Mouse (Mus musculus): ENCODE data around the gene Rbm5. TPM values are rescaled to one million over a fixed set of nuclear protein-coding genes. Genes with fewer than 3 reads are reported as not detected.

The Rbm5 gene
- polyA plus RNA-seq, 1 experiment from 2014 or later = 210 TPM

GRCm38 (mm10) chr9:107690391-107690790 lies 80.4 kb downstream of the Rbm5 start:
- 76% methylated on average over 8 of the region's 8 CpGs for WGBS
- peaks cover 8% of the 10 kb centered on the region for H3K36me3 ChIP-seq (ENCODE audit: control insufficient read depth, insufficient read depth, low read length)
- H3K4me2 ChIP-seq (ENCODE audit: low read length) = no peak overlapping the region

More at GRCm38 (mm10) chr9:107690391-107690790, 80.4 kb downstream of the Rbm5 start:
- H3K4me1 ChIP-seq (ENCODE audit: control insufficient read depth, insufficient read depth, low read depth, low read length) = 0 out of 2 replicates have a peak, but pooled peaks cover 5% of the 10 kb centered on the region
- H3K4me3 ChIP-seq (ENCODE audit: low read length) = no peak overlapping the region
- no peak overlapping the region for H3K9ac ChIP-seq (ENCODE audit: low read depth, low read length)
- H3K27me3 ChIP-seq (replicated peaks; ENCODE audit: control insufficient read depth, insufficient read depth, low read length) = no peaks in the 10 kb centered on the region
- ATAC-seq = no peak
- no peaks in the 10 kb centered on the region for H3K9me3 ChIP-seq (ENCODE audit: control insufficient read depth, low read length)
- H3K27ac ChIP-seq (ENCODE audit: low read depth, low read length) = no peak overlapping the region

Other genes starting within 250 kb of the Rbm5 start
- 45.7 and 46.0 TPM in 2 replicates for gene Tmem115, start 237.1 kb downstream of the Rbm5 start, polyA plus RNA-seq (2015; fragmentation: Nextera tagmentation; extraction: Ambion mirVana)
- gene Cyb561d2, start 228.8 kb downstream of the Rbm5 start, polyA plus RNA-seq (2015; fragmentation: Nextera tagmentation; extraction: Ambion mirVana) = 51.4 and 59.0 TPM in 2 replicates
- gene Nprl2, start 228.8 kb downstream of the Rbm5 start, polyA plus RNA-seq (2015; fragmentation: Nextera tagmentation; extraction: Ambion mirVana) = 75.8 and 78.6 TPM in 2 replicates
- gene Zmynd10, start 223.7 kb downstream of the Rbm5 start, polyA plus RNA-seq (2015; fragmentation: Nextera tagmentation; extraction: Ambion mirVana) = 3.3 and 4.4 TPM in 2 replicates
- gene Rassf1, start 219.4 kb downstream of the Rbm5 start, polyA plus RNA-seq (2015; fragmentation: Nextera tagmentation; extraction: Ambion mirVana) = 45.8 and 46.6 TPM in 2 replicates
- 125 and 134 TPM in 2 replicates for gene Tusc2, start 207.7 kb downstream of the Rbm5 start, polyA plus RNA-seq (2015; fragmentation: Nextera tagmentation; extraction: Ambion mirVana)
- 60.1 and 68.5 TPM in 2 replicates for gene Hyal2, start 203.1 kb downstream of the Rbm5 start, polyA plus RNA-seq (2015; fragmentation: Nextera tagmentation; extraction: Ambion mirVana)
- 6.4 and 8.3 TPM in 2 replicates for gene Hyal1, start 194.1 kb downstream of the Rbm5 start, polyA plus RNA-seq (2015; fragmentation: Nextera tagmentation; extraction: Ambion mirVana)
- gene Naa80, start 192.1 kb downstream of the Rbm5 start, polyA plus RNA-seq (2015; fragmentation: Nextera tagmentation; extraction: Ambion mirVana) = 17.1 and 22.7 TPM in 2 replicates
- 2.7 and 2.9 TPM in 2 replicates for gene Hyal3, start 190.2 kb downstream of the Rbm5 start, polyA plus RNA-seq (2015; fragmentation: Nextera tagmentation; extraction: Ambion mirVana)
- gene Ifrd2, start 183.4 kb downstream of the Rbm5 start, polyA plus RNA-seq (2015; fragmentation: Nextera tagmentation; extraction: Ambion mirVana) = 13.5 and 16.9 TPM in 2 replicates
- gene Sema3b, start 161.8 kb downstream of the Rbm5 start, polyA plus RNA-seq (2015; fragmentation: Nextera tagmentation; extraction: Ambion mirVana) = 5.6 and 7.0 TPM in 2 replicates
- gene Gnai2, start 135.6 kb downstream of the Rbm5 start, polyA plus RNA-seq (2015; fragmentation: Nextera tagmentation; extraction: Ambion mirVana) = 302 and 317 TPM in 2 replicates
- gene Slc38a3, start 101.5 kb downstream of the Rbm5 start, polyA plus RNA-seq (2015; fragmentation: Nextera tagmentation; extraction: Ambion mirVana) = 53.2 and 55.0 TPM in 2 replicates
- 1.3 and 2.7 TPM in 2 replicates for gene Gnat1, start 91.3 kb downstream of the Rbm5 start, polyA plus RNA-seq (2015; fragmentation: Nextera tagmentation; extraction: Ambion mirVana)
- 10.0 and 13.0 TPM in 2 replicates for gene Sema3f, start 60.5 kb downstream of the Rbm5 start, polyA plus RNA-seq (2015; fragmentation: Nextera tagmentation; extraction: Ambion mirVana)
- gene Rbm6, start 102.2 kb upstream of the Rbm5 start, polyA plus RNA-seq (2015; fragmentation: Nextera tagmentation; extraction: Ambion mirVana) = 83.1 and 89.7 TPM in 2 replicates
- 22.6 and 23.9 TPM in 2 replicates for gene Mon1a, start 117.2 kb upstream of the Rbm5 start, polyA plus RNA-seq (2015; fragmentation: Nextera tagmentation; extraction: Ambion mirVana)
- gene Mst1r, start 135.9 kb upstream of the Rbm5 start, polyA plus RNA-seq (2015; fragmentation: Nextera tagmentation; extraction: Ambion mirVana) = 1.3 and 3.0 TPM in 2 replicates
- not detected in 2 replicates for gene Actl11, start 157.5 kb upstream of the Rbm5 start, polyA plus RNA-seq (2015; fragmentation: Nextera tagmentation; extraction: Ambion mirVana)
- 58.4 and 63.4 TPM in 2 replicates for gene Camkv, start 164.7 kb upstream of the Rbm5 start, polyA plus RNA-seq (2015; fragmentation: Nextera tagmentation; extraction: Ambion mirVana)
- 10.0 and 10.8 TPM in 2 replicates for gene Traip, start 179.1 kb upstream of the Rbm5 start, polyA plus RNA-seq (2015; fragmentation: Nextera tagmentation; extraction: Ambion mirVana)
- gene Uba7, start 204.5 kb upstream of the Rbm5 start, polyA plus RNA-seq (2015; fragmentation: Nextera tagmentation; extraction: Ambion mirVana) = 8.8 and 9.6 TPM in 2 replicates
- gene Gm20661, start 212.1 kb upstream of the Rbm5 start, polyA plus RNA-seq (2015; fragmentation: Nextera tagmentation; extraction: Ambion mirVana) = 0.58 and 0.89 TPM in 2 replicates
- 18.1 and 18.7 TPM in 2 replicates for gene Inka1, start 214.9 kb upstream of the Rbm5 start, polyA plus RNA-seq (2015; fragmentation: Nextera tagmentation; extraction: Ambion mirVana)
- 2.4 and 3.3 TPM in 2 replicates for gene Cdhr4, start 221.5 kb upstream of the Rbm5 start, polyA plus RNA-seq (2015; fragmentation: Nextera tagmentation; extraction: Ambion mirVana)
- gene Gm20662, start 225.4 kb upstream of the Rbm5 start, polyA plus RNA-seq (2015; fragmentation: Nextera tagmentation; extraction: Ambion mirVana) = 0.34 and 1.5 TPM in 2 replicates
- 96.0 and 111 TPM in 2 replicates for gene Ip6k1, start 231.5 kb upstream of the Rbm5 start, polyA plus RNA-seq (2015; fragmentation: Nextera tagmentation; extraction: Ambion mirVana)